Mouse (Mus musculus) CH12.LX (cell line): ENCODE measurements around the gene Samd14. TPM values are rescaled to one million over a fixed set of nuclear protein-coding genes. Genes with fewer than 3 reads are reported as not detected.

ENCODE experiments used
- DNase-seq: peaks from one replicate; pipeline ENCODE4 v3.0.0-alpha.2; 2013; ENCODE audit errors: extremely low read depth
- H3K27ac ChIP-seq: 2 replicates; pipeline ENCODE4 v1.5.1; 2012; ENCODE audit warnings: low read depth, mild to moderate bottlenecking, control low read depth, moderate library complexity; ENCODE audit not compliant: insufficient read depth
- H3K27me3 ChIP-seq: replicated peaks from 2 replicates; pipeline ENCODE3; 2012; ENCODE audit warnings: inconsistent platforms
- H3K36me3 ChIP-seq, 2 experiments: replicated peaks in 1 of 2; 2 replicates each; pipeline versions ENCODE3 to v1.6.1; 2012; ENCODE audit warnings: inconsistent platforms in 1 of 2, low read length in 1 of 2, mild to moderate bottlenecking in 1 of 2, mixed read lengths in 1 of 2, moderate library complexity in 1 of 2; ENCODE audit not compliant: control insufficient read depth in 1 of 2, insufficient read depth in 1 of 2
- H3K4me1 ChIP-seq, 2 experiments: 2 replicates each; pipeline ENCODE4 v1.6.1; 2012; ENCODE audit warnings: inconsistent platforms in 1 of 2, moderate library complexity in 1 of 2; ENCODE audit not compliant: insufficient read depth in 2 of 2, control insufficient read depth in 1 of 2
- H3K4me2 ChIP-seq: 2 replicates; pipeline ENCODE4 v1.6.1; 2012; ENCODE audit warnings: low read depth, mild to moderate bottlenecking, control low read depth; ENCODE audit not compliant: poor library complexity, insufficient read depth, severe bottlenecking
- H3K4me3 ChIP-seq, 3 experiments: fragments of 150-350 bp in 1 of 3; sonication (generic) in 1 of 3; replicated peaks in 1 of 3; 2 replicates each; pipeline versions ENCODE3 to v1.5.1; 2011 to 2012; ENCODE audit warnings: low read depth in 2 of 3, low read length in 2 of 3, mild to moderate bottlenecking in 2 of 3, moderate library complexity in 2 of 3, control low read depth in 1 of 3, improper control_type of control experiment in 1 of 3, inconsistent platforms in 1 of 3, mixed read lengths in 1 of 3; ENCODE audit not compliant: poor library complexity in 1 of 3
- H3K79me2 ChIP-seq: replicated peaks from 2 replicates; pipeline ENCODE4 v1.6.1; 2012; ENCODE audit warnings: mild to moderate bottlenecking, moderate library complexity; ENCODE audit not compliant: control insufficient read depth, poor library complexity, insufficient read depth, severe bottlenecking; ENCODE audit errors: extremely low read depth
- H3K9ac ChIP-seq: 2 replicates; pipeline ENCODE4 v1.6.1; 2012; ENCODE audit warnings: low read depth, mild to moderate bottlenecking, control low read depth, moderate library complexity; ENCODE audit not compliant: insufficient read depth
- H3K9me3 ChIP-seq: replicated peaks from 2 replicates; pipeline ENCODE3; 2012; ENCODE audit warnings: low read length, inconsistent platforms, mixed read lengths
- CHD1 ChIP-seq: IDR thresholded peaks from 2 replicates; pipeline ENCODE4 v1.6.1; 2012; ENCODE audit warnings: low read depth, low read length, improper control_type of control experiment, inconsistent platforms
- CTCF ChIP-seq, 2 experiments: IDR thresholded peaks in 1 of 2; conservative IDR thresholded peaks in 1 of 2; 2 replicates each; pipeline ENCODE4 v1.5.1; 2011 to 2012; ENCODE audit warnings: low read depth in 2 of 2, low read length in 2 of 2, improper control_type of control experiment in 1 of 2, inconsistent platforms in 1 of 2, mild to moderate bottlenecking in 1 of 2, moderate library complexity in 1 of 2
- ETS1 ChIP-seq: conservative IDR thresholded peaks from 2 replicates; pipeline ENCODE4 v1.6.1; 2012; ENCODE audit warnings: low read depth, mild to moderate bottlenecking, inconsistent platforms, low read length, improper control_type of control experiment, moderate library complexity
- IRF4 ChIP-seq: IDR thresholded peaks from 2 replicates; pipeline ENCODE4 v1.6.1; 2014; ENCODE audit warnings: low read depth, mild to moderate bottlenecking, inconsistent platforms, low read length, improper control_type of control experiment
- JUN ChIP-seq: IDR thresholded peaks from 2 replicates; pipeline ENCODE4 v1.6.1; 2011; ENCODE audit warnings: low read depth, mild to moderate bottlenecking, low read length, improper control_type of control experiment, moderate library complexity; ENCODE audit not compliant: insufficient read depth
- JUND ChIP-seq: conservative IDR thresholded peaks from 2 replicates; pipeline ENCODE4 v1.6.1; 2011; ENCODE audit warnings: low read depth, low read length, improper control_type of control experiment
- MAFK ChIP-seq: IDR thresholded peaks from 2 replicates; pipeline ENCODE4 v1.6.1; 2011; ENCODE audit warnings: low read length, improper control_type of control experiment; ENCODE audit not compliant: insufficient replicate concordance
- MEF2A ChIP-seq: IDR thresholded peaks from 2 replicates; pipeline ENCODE4 v1.6.1; 2014; ENCODE audit warnings: low read depth, mild to moderate bottlenecking, inconsistent platforms, low read length, improper control_type of control experiment, borderline replicate concordance
- MXI1 ChIP-seq: IDR thresholded peaks from 2 replicates; pipeline ENCODE4 v1.6.1; 2011; ENCODE audit warnings: mild to moderate bottlenecking, low read depth, low read length, improper control_type of control experiment
- NELFE ChIP-seq: IDR thresholded peaks from 2 replicates; pipeline ENCODE4 v1.6.1; 2011; ENCODE audit warnings: low read depth, low read length, improper control_type of control experiment
- NRF1 ChIP-seq: IDR thresholded peaks from 2 replicates; pipeline ENCODE4 v1.6.1; 2014; ENCODE audit warnings: low read depth, mild to moderate bottlenecking, inconsistent platforms, low read length, improper control_type of control experiment, moderate library complexity
- POLR2A ChIP-seq: IDR thresholded peaks from 2 replicates; pipeline ENCODE4 v1.6.1; 2011; ENCODE audit warnings: low read depth, mild to moderate bottlenecking, improper control_type of control experiment, low read length
- POLR2AphosphoS2 ChIP-seq: IDR thresholded peaks from 2 replicates; pipeline ENCODE4 v1.6.1; 2011; ENCODE audit warnings: low read depth, low read length, improper control_type of control experiment
- RAD21 ChIP-seq: IDR thresholded peaks from 2 replicates; pipeline ENCODE4 v1.6.1; 2011; ENCODE audit warnings: low read depth, mild to moderate bottlenecking, low read length, improper control_type of control experiment, moderate library complexity
- UBTF ChIP-seq: IDR thresholded peaks from 2 replicates; pipeline ENCODE4 v1.6.1; 2012; ENCODE audit warnings: low read depth, mild to moderate bottlenecking, inconsistent platforms, low read length, improper control_type of control experiment, moderate library complexity
- ZC3H11A ChIP-seq: IDR thresholded peaks from 2 replicates; pipeline ENCODE4 v1.6.1; 2012; ENCODE audit warnings: low read depth, mild to moderate bottlenecking, inconsistent platforms, low read length, improper control_type of control experiment
- dilution Hi-C: fragments of 300-500 bp; cut with MboI; formaldehyde crosslinking; loops from 2 replicates; pipeline ENCODE4 v1.14.3; 2020; ENCODE audit warnings: low sequenced_read_pairs; ENCODE audit not compliant: extremely low pct_unique_long_range_greater_than_20kb, extremely low pct_ligation_motif_present
- in situ Hi-C: fragments of 300-500 bp; cut with MboI; formaldehyde crosslinking; loops from 3 replicates; pipeline ENCODE4 v1.14.3; 2019; ENCODE audit warnings: low sequenced_read_pairs, low pct_ligation_motif_present, low pct_unique_long_range_greater_than_20kb, mixed read lengths
- polyA plus RNA-seq: library from polyadenylated mRNA; unstranded; fragments of >175 nt; gene quantifications from 2 replicates; pipeline ENCODE4 v1.2.1, GENCODE M21; 2012; ENCODE audit warnings: low read depth; ENCODE audit not compliant: insufficient read length
- total RNA-seq, 2 experiments: library from RNA; depleted of rRNA; stranded (reverse); fragments of 300-350 nt in 1 of 2; fragments of >200 nt in 1 of 2; gene quantifications; 2 replicates each; pipeline ENCODE4 v1.2.3; 2012 to 2014

Samd14 gene
- total and polyA plus RNA-seq, 3 experiments = 0.17 TPM; not detected in 2

DNA sequence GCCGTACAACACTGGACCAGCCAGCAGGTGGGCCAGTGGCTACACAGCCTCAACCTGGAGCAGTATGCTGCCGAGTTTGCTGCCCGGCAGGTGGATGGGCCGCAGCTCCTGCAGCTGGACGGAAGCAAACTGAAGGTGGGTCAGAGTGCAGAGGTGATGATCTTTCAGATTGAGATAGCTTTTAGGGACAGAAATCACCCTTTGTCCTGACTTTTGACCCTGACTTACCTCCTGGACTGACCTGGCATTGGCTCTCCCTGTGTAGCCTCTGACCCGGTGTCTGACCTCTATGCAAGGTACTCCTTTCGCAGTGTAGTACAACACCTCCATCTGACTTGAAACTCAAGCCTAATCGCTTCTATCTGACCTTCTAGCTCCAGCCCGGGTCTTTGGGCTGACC, 13.8 kb downstream of the Samd14 start:
- no peak for DNase-seq
- Histone ChIP-seq H3K9me3 (peaks cover 14% of the 10 kb centered on the region), H3K27ac (no peak overlapping the region), H3K4me2 (no peak overlapping the region), H3K79me2 (no peaks in the 10 kb centered on the region), H3K4me3 (no peak overlapping the region), H3K9ac (no peak overlapping the region), H3K4me1 (peaks cover 21 to 47% of the 10 kb centered on the region in 2 experiments)
- in situ Hi-C loops = no loop called here
- TF ChIP-seq MEF2A = no peak
- no peak for TF ChIP-seq POLR2A
- no peak for TF ChIP-seq NELFE
- TF ChIP-seq JUN = no peak
- TF ChIP-seq CHD1 = no peak
- no peak for TF ChIP-seq JUND
- no peak for TF ChIP-seq RAD21
- TF ChIP-seq MXI1 = no peak
- TF ChIP-seq ZC3H11A = no peak
- no peak for TF ChIP-seq IRF4
- no peak for TF ChIP-seq POLR2AphosphoS2
- no peak for TF ChIP-seq CTCF (conservative IDR thresholded peaks at IDR 0.05 in 1 of 2, IDR thresholded peaks at IDR 0.05 in 1 of 2; ENCODE audit: low read depth in 2 of 2, low read length in 2 of 2)
- TF ChIP-seq UBTF = no peak
- TF ChIP-seq MAFK = no peak
- TF ChIP-seq ETS1 = no peak
- TF ChIP-seq NRF1 = no peak
- TF ChIP-seq, all 38 proteins: peak for 0
- Histone ChIP-seq H3K27me3 (peaks cover 88% of the 10 kb centered on the region), H3K36me3 (no peaks in the 10 kb centered on the region)
- dilution Hi-C loops = no loop called here

DNA sequence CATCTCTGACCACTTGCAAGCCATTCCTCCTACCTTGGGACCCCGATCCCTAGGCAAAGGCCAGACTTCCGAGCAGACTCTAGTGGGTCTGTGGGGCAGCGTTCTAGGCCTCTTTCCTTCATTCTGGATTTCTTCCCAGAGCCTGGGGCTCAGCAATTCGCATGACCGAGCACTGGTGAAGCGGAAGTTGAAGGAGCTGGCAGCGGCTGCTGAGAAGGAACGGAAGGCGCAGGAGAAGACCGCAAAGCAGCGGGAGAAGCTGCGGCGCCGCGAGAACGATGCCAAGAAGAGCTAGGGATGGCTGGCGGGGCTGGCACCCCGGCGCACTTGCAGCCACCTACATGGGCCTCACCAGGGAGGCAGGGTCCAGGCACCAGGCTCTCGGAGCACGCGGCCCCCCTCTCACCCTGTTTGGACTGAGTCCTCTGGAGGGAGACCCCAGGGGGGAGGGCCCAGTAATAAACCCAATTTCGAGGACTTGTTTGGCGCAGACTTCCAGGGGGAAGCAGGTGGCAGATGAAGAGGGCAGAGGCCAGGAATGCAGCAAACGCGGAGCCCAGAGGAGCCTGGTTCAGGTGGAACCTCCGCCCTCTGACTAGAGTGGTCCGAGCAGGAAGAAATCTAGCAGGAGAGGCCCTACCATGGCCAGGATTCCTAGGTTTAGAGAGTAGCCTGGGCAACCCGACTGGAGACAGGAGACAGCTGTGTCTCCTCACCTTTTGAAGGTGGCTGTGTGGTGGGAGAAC, 14.9 kb downstream of the Samd14 start:
- Histone ChIP-seq H3K9me3 (peaks cover 14% of the 10 kb centered on the region), H3K27ac (no peak overlapping the region), H3K79me2 (no peaks in the 10 kb centered on the region), H3K4me3 (no peak overlapping the region)
- dilution Hi-C loops (no loop called here), in situ Hi-C loops (no loop called here)
- TF ChIP-seq NRF1 = no peak
- TF ChIP-seq, all 38 proteins: peak for 0
- H3K4me1 ChIP-seq = peaks cover 21 to 47% of the 10 kb centered on the region in 2 experiments
- H3K27me3 ChIP-seq = peaks cover 84% of the 10 kb centered on the region
- H3K4me2 ChIP-seq = no peak overlapping the region
- no peaks in the 10 kb centered on the region for H3K36me3 ChIP-seq
- H3K9ac ChIP-seq = no peak overlapping the region
- DNase-seq = no peak
